Mouse (Mus musculus) layer of hippocampus, adult 9-11 months (tissue): ENCODE results near the gene Lztfl1.
"Not testable (repeated sequence)": the region's sequence is repeated elsewhere in the genome, so short reads cannot be mapped to it uniquely, and the experiment has no call there.

Experiments used
- DNase-seq: peaks from one replicate; pipeline ENCODE4 v3.0.0; 2022

Lztfl1 gene

DNA sequence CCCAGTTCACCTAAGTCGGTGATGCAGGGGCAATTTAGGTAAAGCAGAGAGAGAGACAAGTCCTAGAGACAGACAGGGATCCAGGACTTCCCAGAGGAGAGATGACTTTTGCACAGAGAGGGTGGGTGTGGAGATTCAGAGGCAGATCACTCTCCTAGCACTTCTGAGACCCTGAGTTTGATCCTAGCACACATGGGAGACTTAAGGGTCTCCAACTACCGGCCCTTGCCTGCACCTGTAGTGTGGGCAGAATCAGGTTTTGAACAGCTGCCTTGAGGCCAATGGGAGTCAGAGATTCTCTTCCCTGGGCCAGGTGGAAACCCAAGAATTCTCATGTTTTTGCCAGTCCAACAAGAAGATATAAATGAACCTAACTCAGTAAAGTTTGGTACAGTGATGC is 38.3 kb downstream of the Lztfl1 start:
- no peak for DNase-seq

GRCm38 (mm10) chr9:123678327-123679105 is 39.0 kb downstream of the Lztfl1 start, which contains the start of the genes Ccr9 and Slc6a20a:
Gene Ccr9 (plus strand): TSS chr9:123678439.
Gene Slc6a20a (minus strand): TSS chr9:123678885.
- no peak for DNase-seq

DNA sequence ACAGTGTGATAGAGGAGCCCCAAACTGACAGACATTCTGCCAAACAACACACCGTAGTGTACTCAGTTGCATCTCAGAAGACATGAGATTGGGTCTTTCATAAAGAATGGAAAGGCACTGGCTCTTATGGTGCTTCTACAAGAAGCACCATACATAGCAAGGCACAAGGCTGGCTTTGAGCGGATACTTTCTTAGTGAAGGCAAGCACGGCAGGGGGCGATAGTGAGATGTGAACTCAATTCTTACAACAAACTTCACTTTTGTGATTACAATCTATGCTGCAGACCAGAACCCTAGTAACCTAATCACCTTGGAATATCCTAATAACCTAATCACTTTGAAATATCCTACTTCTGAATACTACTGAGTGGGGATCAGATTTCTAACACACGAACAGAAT is 51.9 kb downstream of the Lztfl1 start:
- DNase-seq = peak; percentile 23

GRCm38 (mm10) chr9:123659986-123660676 is 57.4 kb downstream of the Lztfl1 start:
- not testable (repeated sequence) for DNase-seq

- no peak for DNase-seq
Measured at GRCm38 (mm10) chr9:123658981-123659380, 58.5 kb downstream of the Lztfl1 start.

GRCm38 (mm10) chr9:123657457-123657856 is 60.0 kb downstream of the Lztfl1 start:
- DNase-seq = no peak

- no peak for DNase-seq
Measured at GRCm38 (mm10) chr9:123651369-123651768, 66.1 kb downstream of the Lztfl1 start.

GRCm38 (mm10) chr9:123649785-123650511 is 67.5 kb downstream of the Lztfl1 start:
- no peak for DNase-seq
